Mouse (Mus musculus) heart, adult 2 months (tissue): ENCODE measurements around the gene Fkbp5. TPM values are rescaled to one million over a fixed set of nuclear protein-coding genes. Genes with fewer than 3 reads are reported as not detected.

Experiments
- DNase-seq, 2 experiments: peaks; one replicate each; pipeline ENCODE4 v3.0.0; 2021
- H3K27ac ChIP-seq: fragments of 200-600 bp; 2 replicates; pipeline ENCODE4 v1.8.1; 2022
- H3K27me3 ChIP-seq: fragments of 200-500 bp; 2 replicates; pipeline ENCODE4 v1.6.1; 2012; ENCODE audit warnings: mild to moderate bottlenecking, low read length, inconsistent platforms, mixed read lengths; ENCODE audit not compliant: control insufficient read depth, insufficient read depth
- H3K36me3 ChIP-seq: fragments of 200-500 bp; 2 replicates; pipeline ENCODE4 v1.6.1; 2012; ENCODE audit warnings: low read length, inconsistent platforms; ENCODE audit not compliant: control insufficient read depth, insufficient read depth
- H3K4me1 ChIP-seq: fragments of 200-500 bp; 2 replicates; pipeline ENCODE4 v1.6.1; 2011; ENCODE audit warnings: low read length; ENCODE audit not compliant: control insufficient read depth, insufficient read depth
- H3K4me3 ChIP-seq: fragments of 200-600 bp; 2 replicates; pipeline ENCODE4 v1.8.1; 2022
- H3K79me2 ChIP-seq: fragments of 200-500 bp; replicated peaks from 2 replicates; pipeline ENCODE4 v1.6.1; 2012; ENCODE audit warnings: mild to moderate bottlenecking, inconsistent platforms, low read length, moderate library complexity, mixed read lengths; ENCODE audit not compliant: control insufficient read depth, insufficient read depth
- H3K9ac ChIP-seq: fragments of 200-500 bp; 2 replicates; pipeline ENCODE4 v1.6.1; 2012; ENCODE audit warnings: low read depth, mild to moderate bottlenecking, control low read depth, inconsistent platforms, low read length, mixed read lengths
- CTCF ChIP-seq: fragments of 200-600 bp; IDR thresholded peaks from 2 replicates; pipeline ENCODE4 v1.8.1; 2022; ENCODE audit warnings: antibody characterized with exemption, mild to moderate bottlenecking, moderate library complexity
- EP300 ChIP-seq: fragments of 200-500 bp; IDR thresholded peaks from 2 replicates; pipeline ENCODE4 v1.6.1; 2011; ENCODE audit warnings: low read depth, low read length, control low read depth; ENCODE audit not compliant: insufficient read depth
- POLR2A ChIP-seq: fragments of 200-500 bp; IDR thresholded peaks from 2 replicates; pipeline ENCODE4 v1.6.1; 2011; ENCODE audit warnings: mild to moderate bottlenecking, low read depth, low read length, control low read depth; ENCODE audit not compliant: insufficient read depth
- WGBS: fragments of 180-500 bp; shearing (Covaris S2); methylation state at CpG from one replicate; pipeline ENCODE4 v1.1.7; 2018; 5-methylcytosine and 5-hydroxymethylcytosine counted together
- intact Hi-C: fragments of 180-260 bp; cut with DNase I; formaldehyde crosslinking; loops from one replicate; pipeline ENCODE4 v1.15.1; 2025
- polyA plus RNA-seq: library from polyadenylated mRNA; depleted of rRNA; stranded (reverse); fragments of >200 nt; gene quantifications from 2 replicates; pipeline ENCODE4 v1.2.3, GENCODE M21; 2012
- total RNA-seq, 2 experiments: library from RNA; stranded (reverse); gene quantifications; 2 replicates each; pipeline ENCODE4 v1.2.3; 2021

The Fkbp5 gene
- total and polyA plus RNA-seq, 3 experiments = 8.5 to 70.2 (median 63.3) TPM

DNA sequence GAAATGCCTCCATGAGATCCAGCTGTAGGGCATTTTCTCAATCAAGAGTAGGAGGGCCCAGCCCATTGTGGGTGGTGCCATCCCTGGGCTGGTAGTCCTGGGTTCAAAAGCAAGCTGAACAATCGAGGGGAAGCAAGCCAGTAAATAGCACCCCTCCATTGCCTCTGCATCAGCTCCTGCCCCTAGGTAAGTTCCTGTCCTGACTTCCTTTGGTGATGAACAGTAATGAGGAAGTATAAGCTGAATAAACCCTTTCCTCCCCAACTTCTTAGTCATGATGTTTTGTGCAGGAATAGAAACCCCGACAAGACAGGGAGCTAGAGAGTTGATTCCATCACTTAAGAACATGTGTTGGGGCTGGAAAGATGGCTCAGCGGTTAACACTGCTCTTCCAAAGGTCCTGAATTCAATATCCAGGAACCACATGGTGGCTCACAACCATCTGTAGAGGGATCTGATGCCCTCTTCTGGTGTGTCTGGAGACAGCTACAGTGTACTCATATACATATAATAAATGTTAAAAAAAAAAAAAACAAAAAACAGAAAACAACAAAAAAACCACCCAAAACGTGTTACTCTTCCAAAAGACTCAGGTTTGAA is 7.6 kb upstream of the Fkbp5 start:
- peak in 1 of 2 experiments; percentile 20 for DNase-seq
- intact Hi-C loops = loop anchor here (2.0 to 10.0 kb wide), 4 partner anchors 40 to 320 kb away; partner anchors contain the start of genes Def6 and Rpl10a
- Histone ChIP-seq H3K4me3 (no peak overlapping the region), H3K27ac (no peak overlapping the region), H3K9ac (no peak overlapping the region), H3K79me2 (no peaks in the 10 kb centered on the region), H3K27me3 (no peaks in the 10 kb centered on the region), H3K36me3 (no peaks in the 10 kb centered on the region), H3K4me1 (peaks cover 11% of the 10 kb centered on the region)
- TF ChIP-seq CTCF = peak; percentile 45
- TF ChIP-seq EP300 = no peak
- WGBS = 63% methylated on average over 4 of the region's 4 CpGs

GRCm38 (mm10) chr17:28524009-28524695 is 6.8 kb upstream of the Fkbp5 start:
- intact Hi-C loops = loop anchor here (2.0 to 10.0 kb wide), 3 partner anchors 39 to 319 kb away; partner anchors contain the start of gene Def6
- no peaks in the 10 kb centered on the region for H3K79me2 ChIP-seq
- H3K9ac ChIP-seq = no peak overlapping the region
- WGBS = 90% methylated on average over 23 of the region's 23 CpGs
- H3K27me3 ChIP-seq = no peaks in the 10 kb centered on the region
- peaks cover 13% of the 10 kb centered on the region for H3K4me1 ChIP-seq
- H3K27ac ChIP-seq = peak overlapping the region; percentile 96; the same call in 1 of the 2 replicates
- no peak overlapping the region for H3K4me3 ChIP-seq
- peak; percentile 51 to 53 for DNase-seq
- TF ChIP-seq POLR2A (0 out of 2 replicates have a peak, but pooled peaks have one; percentile 11), CTCF (no peak)
- no peaks in the 10 kb centered on the region for H3K36me3 ChIP-seq

GRCm38 (mm10) chr17:28523355-28524008 is 6.2 kb upstream of the Fkbp5 start:
- 18% methylated on average over 28 of the region's 28 CpGs for WGBS
- Histone ChIP-seq H3K27ac (peak overlapping the region; percentile 96), H3K4me1 (peaks cover 16% of the 10 kb centered on the region), H3K4me3 (peak overlapping the region; percentile 79), H3K27me3 (no peaks in the 10 kb centered on the region), H3K79me2 (no peaks in the 10 kb centered on the region), H3K36me3 (no peaks in the 10 kb centered on the region), H3K9ac (peak overlapping the region; percentile 83)
- intact Hi-C loops = loop anchor here (1.0 to 10.0 kb wide), 4 partner anchors 39 to 319 kb away; partner anchors contain the start of gene Def6
- DNase-seq = no peak
- TF ChIP-seq CTCF = no peak
- TF ChIP-seq EP300 = no peak
- no peak; the same call in 1 of the 2 replicates for TF ChIP-seq POLR2A

DNA sequence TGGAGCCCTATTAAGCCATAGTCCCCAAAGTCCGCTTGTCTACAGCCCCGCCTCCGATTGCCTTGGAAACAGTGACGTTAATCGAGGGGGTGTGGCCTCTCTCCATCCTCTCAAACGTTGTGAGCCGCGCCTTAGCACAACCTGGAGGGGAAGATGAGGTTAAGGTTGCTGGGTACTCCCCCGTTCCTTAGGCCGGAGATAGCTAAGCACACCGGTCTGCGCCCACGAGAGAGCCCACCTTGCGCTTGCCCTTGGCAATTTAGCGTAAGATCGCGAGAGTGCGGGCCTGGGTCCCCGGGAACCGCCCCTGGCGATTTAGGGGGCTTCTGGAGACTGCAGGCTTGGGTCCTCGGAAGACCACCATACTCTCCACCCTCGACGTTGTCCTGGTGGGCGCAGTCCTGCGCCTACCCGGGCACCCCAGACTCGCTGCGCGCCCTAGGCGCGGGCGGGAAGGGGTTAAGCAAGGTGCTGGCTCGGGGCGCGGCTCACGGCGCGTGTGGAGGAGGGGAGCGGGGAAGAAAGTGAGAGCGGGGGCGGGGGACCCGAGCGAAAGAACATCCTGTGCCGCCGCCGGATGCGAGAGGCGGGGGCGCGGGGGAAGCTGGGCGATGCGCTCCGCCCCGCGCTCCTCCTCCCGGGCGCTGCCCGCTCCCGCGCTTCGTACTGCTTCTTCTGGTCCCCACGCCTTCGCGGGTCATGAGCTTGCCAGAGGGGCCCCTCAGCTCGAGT is 5.5 kb upstream of the Fkbp5 start:
- peak; percentile 96 to 97 for DNase-seq
- intact Hi-C loops = loop anchor here (1.0 to 10.0 kb wide), 3 partner anchors 58 to 318 kb away; partner anchors contain the start of gene Def6
- peak overlapping the region; percentile 79 for H3K4me3 ChIP-seq
- peak overlapping the region; percentile 96 for H3K27ac ChIP-seq
- H3K4me1 ChIP-seq = peaks cover 15% of the 10 kb centered on the region
- peak; percentile 99 for TF ChIP-seq POLR2A
- TF ChIP-seq EP300 = peak; percentile 91
- no peak for TF ChIP-seq CTCF
- no peaks in the 10 kb centered on the region for H3K27me3 ChIP-seq
- no peaks in the 10 kb centered on the region for H3K79me2 ChIP-seq
- under 1% methylated on average over 64 of the region's 66 CpGs for WGBS
- H3K9ac ChIP-seq = peak overlapping the region; percentile 83
- H3K36me3 ChIP-seq = no peaks in the 10 kb centered on the region

DNA sequence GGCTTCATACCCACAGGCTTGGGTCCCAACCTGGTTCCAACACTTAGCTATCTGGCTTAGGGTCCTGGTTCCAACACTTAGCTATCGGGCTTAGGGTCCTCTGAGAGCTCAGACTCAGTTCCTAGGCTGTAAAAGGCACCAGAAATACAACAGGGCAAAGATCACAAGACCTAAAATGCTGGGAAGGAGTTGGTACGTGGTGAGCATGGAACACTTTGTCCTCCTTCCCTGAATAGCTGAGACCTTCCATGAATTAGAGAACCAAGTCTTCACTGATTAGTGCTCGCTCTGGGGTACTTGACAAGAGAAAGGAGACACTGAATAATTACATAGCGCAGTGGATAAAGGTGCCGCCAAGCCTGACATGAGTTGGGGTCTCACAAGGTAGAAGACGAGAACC is 4.6 kb upstream of the Fkbp5 start:
- H3K9ac ChIP-seq = no peak overlapping the region
- peak overlapping the region; percentile 79 for H3K4me3 ChIP-seq
- H3K27me3 ChIP-seq = no peaks in the 10 kb centered on the region
- 45% methylated on average over 6 of the region's 6 CpGs for WGBS
- no peak for DNase-seq
- peaks cover 11% of the 10 kb centered on the region for H3K4me1 ChIP-seq
- H3K36me3 ChIP-seq = no peaks in the 10 kb centered on the region
- H3K27ac ChIP-seq = peak overlapping the region; percentile 96
- no peaks in the 10 kb centered on the region for H3K79me2 ChIP-seq
- intact Hi-C loops = loop anchor here (10.0 kb wide), 2 partner anchors 57 to 317 kb away; partner anchors contain the start of gene Def6
- TF ChIP-seq CTCF (no peak), EP300 (no peak)
